Mouse (Mus musculus) T-helper 17 cell (primary cell): Measurements from ENCODE around the gene Serpinc1.

Source experiments
- in situ Hi-C, 2 experiments: fragments of 300-600 bp; cut with MboI, MseI; formaldehyde crosslinking; loops; 1 replicate in 1 of 2; 2 replicates in 1 of 2; pipeline ENCODE4 v1.15.1; 2025; ENCODE audit warnings: high pct_unique_total_duplicates in 2 of 2

Gene Serpinc1

GRCm38 (mm10) chr1:161041261-161042020 lies 63.1 kb downstream of the Serpinc1 start:
- in situ Hi-C loops = loop anchor here in 1 of 2 experiments (10.0 kb wide), 1 partner anchor 133 kb away; no protein-coding TSS in a partner anchor

GRCm38 (mm10) chr1:161046972-161047371 lies 68.6 kb downstream of the Serpinc1 start:
- in situ Hi-C loops = loop anchor here in 1 of 2 experiments (10.0 kb wide), 1 partner anchor 128 kb away; no protein-coding TSS in a partner anchor
